Mouse (Mus musculus) C2C12 (cell line): Measurements from ENCODE around the gene Schip1. TPM values are rescaled to one million over a fixed set of nuclear protein-coding genes. Genes with fewer than 3 reads are reported as not detected.

Experiments used
- H3K27me3 ChIP-seq: one replicate; pipeline ENCODE4 v1.6.1; 2011; ENCODE audit not compliant: control insufficient read depth, insufficient read depth, insufficient read length
- H3K36me3 ChIP-seq: one replicate; pipeline ENCODE4 v1.6.1; 2011; ENCODE audit not compliant: control insufficient read depth, insufficient read depth
- H3K4me3 ChIP-seq: one replicate; pipeline ENCODE4 v1.5.1; 2011; ENCODE audit warnings: mild to moderate bottlenecking, control low read depth; ENCODE audit not compliant: poor library complexity, insufficient read depth, severe bottlenecking
- H3K79me2 ChIP-seq: one replicate; pipeline ENCODE4 v1.6.1; 2011; ENCODE audit not compliant: control insufficient read depth, insufficient read depth
- H3K79me3 ChIP-seq: one replicate; pipeline ENCODE4 v1.6.1; 2011; ENCODE audit warnings: low read depth, control low read depth
- H3ac ChIP-seq: one replicate; pipeline ENCODE3; 2011; ENCODE audit warnings: low read depth; ENCODE audit not compliant: control insufficient read depth, insufficient read length
- CEBPB ChIP-seq: IDR thresholded peaks from one replicate; pipeline ENCODE4 v1.6.1; 2011; ENCODE audit warnings: low read depth, mild to moderate bottlenecking, control low read depth, moderate library complexity
- CTCF ChIP-seq: IDR thresholded peaks from one replicate; pipeline ENCODE4 v1.5.1; 2011; ENCODE audit not compliant: control insufficient read depth, insufficient read depth, insufficient read length
- FOSL1 ChIP-seq: IDR thresholded peaks from one replicate; pipeline ENCODE4 v1.8.0; 2011; ENCODE audit warnings: mild to moderate bottlenecking, low read length; ENCODE audit not compliant: poor library complexity, insufficient read depth, severe bottlenecking
- MAX ChIP-seq: IDR thresholded peaks from one replicate; pipeline ENCODE4 v1.6.1; 2011; ENCODE audit warnings: mild to moderate bottlenecking, control low read depth
- MYOD1 ChIP-seq: IDR thresholded peaks from one replicate; pipeline ENCODE4 v1.6.1; 2011; ENCODE audit warnings: low read depth; ENCODE audit not compliant: control insufficient read depth, insufficient read length
- MYOG ChIP-seq: IDR thresholded peaks from one replicate; pipeline ENCODE4 v1.6.1; 2011; ENCODE audit not compliant: control insufficient read depth, insufficient read length; ENCODE audit errors: extremely low read depth
- USF1 ChIP-seq: IDR thresholded peaks from one replicate; pipeline ENCODE4 v1.6.1; 2011; ENCODE audit warnings: low read depth, mild to moderate bottlenecking, control low read depth, moderate library complexity
- polyA plus RNA-seq: library from polyadenylated mRNA; unstranded; fragments of >200 nt; fragmentation: generic; extraction: Trizol; gene quantifications from one replicate; pipeline ENCODE4 v1.2.1, GENCODE M21; 2012; ENCODE audit warnings: missing spikeins

The Schip1 gene
- polyA plus RNA-seq, 1 experiment, result 28.6 TPM

DNA sequence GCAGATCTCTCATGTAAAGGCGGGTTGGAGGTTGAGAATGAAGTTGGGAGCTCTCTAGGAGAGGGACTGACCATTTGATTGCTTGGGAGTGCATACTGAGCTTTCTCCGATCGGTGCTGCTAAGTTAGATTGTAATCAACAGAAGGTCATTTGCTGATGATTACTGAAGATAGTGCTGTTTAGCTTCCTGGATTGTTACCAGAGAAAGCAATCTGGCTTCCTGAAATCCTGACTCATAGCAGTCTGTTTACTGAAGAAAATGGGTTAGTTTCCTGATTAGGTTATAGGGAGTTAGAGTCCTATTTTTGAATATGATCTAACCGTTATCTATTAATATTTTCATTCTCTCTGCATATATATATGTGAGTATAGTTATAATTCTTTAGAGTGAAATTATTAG lies 36.7 kb downstream of the Schip1 start:
- H3K27me3 ChIP-seq, result no peaks in the 10 kb centered on the region
- no peaks in the 10 kb centered on the region for H3K79me3 ChIP-seq
- no peaks in the 10 kb centered on the region for H3K79me2 ChIP-seq
- H3K4me3 ChIP-seq, result no peak overlapping the region
- no peak for TF ChIP-seq MYOG
- no peak for TF ChIP-seq FOSL1
- TF ChIP-seq USF1, result no peak
- no peak for TF ChIP-seq MAX
- TF ChIP-seq MYOD1, result no peak
- TF ChIP-seq CTCF, result no peak
- no peak for TF ChIP-seq CEBPB
- H3K36me3 ChIP-seq, result no peaks in the 10 kb centered on the region
- H3ac ChIP-seq, result no peak overlapping the region

DNA sequence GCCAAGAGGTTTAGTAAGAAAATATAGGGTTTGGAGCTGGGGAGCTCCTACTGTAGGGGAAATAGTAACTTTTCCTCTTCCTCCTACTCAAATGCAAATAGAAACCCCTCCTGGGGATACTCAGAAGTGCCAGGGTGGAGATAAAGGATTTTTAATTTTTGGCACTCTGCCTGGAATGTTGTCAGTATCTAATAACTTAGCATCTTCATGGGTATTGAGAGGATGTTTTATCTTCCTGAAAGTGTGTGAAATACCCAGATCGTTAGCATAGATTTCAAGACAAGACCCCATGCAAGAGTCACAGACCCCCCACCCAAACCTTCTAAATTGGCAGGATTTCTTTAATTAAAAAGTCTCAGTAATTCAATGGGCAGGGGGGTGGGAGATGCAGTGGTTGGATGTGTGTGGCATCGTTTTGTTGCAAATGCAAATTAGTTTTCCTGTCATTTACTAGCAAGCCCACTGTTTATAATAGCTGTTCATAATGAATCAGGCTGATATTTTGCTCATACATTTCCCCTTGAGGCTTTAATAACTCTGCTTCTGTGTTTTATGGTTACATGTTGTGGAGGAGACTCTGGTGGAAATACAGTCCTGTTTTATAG lies 40.6 kb downstream of the Schip1 start:
- Histone ChIP-seq H3ac (no peak overlapping the region), H3K27me3 (no peaks in the 10 kb centered on the region), H3K79me3 (no peaks in the 10 kb centered on the region)

DNA sequence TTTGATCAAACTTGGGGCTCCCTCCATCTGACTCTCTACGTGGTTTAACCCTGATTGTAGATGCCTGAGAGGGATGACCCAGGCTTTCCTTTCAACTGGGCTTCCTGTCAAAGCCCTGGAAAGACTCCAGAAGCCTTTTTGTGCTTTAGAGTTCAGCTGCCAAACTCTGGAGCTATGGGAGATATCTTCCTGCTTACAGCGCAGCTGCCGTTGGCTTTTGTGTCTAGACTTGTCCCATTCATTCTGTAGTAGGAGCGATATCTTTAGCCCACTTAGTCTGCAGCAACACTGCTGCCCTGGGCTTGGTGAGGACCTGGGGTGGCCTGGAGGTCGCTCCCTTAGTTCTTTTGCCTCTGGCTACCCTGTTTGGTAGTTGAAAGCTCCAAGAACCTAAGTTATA lies 56.7 kb downstream of the Schip1 start:
- Histone ChIP-seq H3K79me3 (no peaks in the 10 kb centered on the region), H3K4me3 (no peak overlapping the region), H3K79me2 (no peaks in the 10 kb centered on the region), H3K27me3 (no peaks in the 10 kb centered on the region), H3ac (no peak overlapping the region), H3K36me3 (no peaks in the 10 kb centered on the region)
- TF ChIP-seq USF1 (no peak), MYOG (no peak), MAX (no peak), CEBPB (no peak), MYOD1 (no peak), CTCF (no peak), FOSL1 (no peak)

More for the DNA sequence above, 40.6 kb downstream of the Schip1 start:
- Histone ChIP-seq H3K36me3 (no peaks in the 10 kb centered on the region), H3K79me2 (no peaks in the 10 kb centered on the region), H3K4me3 (no peak overlapping the region)
- TF ChIP-seq FOSL1 (no peak), USF1 (no peak), CEBPB (no peak), MYOD1 (no peak), CTCF (no peak), MAX (no peak), MYOG (no peak)

DNA sequence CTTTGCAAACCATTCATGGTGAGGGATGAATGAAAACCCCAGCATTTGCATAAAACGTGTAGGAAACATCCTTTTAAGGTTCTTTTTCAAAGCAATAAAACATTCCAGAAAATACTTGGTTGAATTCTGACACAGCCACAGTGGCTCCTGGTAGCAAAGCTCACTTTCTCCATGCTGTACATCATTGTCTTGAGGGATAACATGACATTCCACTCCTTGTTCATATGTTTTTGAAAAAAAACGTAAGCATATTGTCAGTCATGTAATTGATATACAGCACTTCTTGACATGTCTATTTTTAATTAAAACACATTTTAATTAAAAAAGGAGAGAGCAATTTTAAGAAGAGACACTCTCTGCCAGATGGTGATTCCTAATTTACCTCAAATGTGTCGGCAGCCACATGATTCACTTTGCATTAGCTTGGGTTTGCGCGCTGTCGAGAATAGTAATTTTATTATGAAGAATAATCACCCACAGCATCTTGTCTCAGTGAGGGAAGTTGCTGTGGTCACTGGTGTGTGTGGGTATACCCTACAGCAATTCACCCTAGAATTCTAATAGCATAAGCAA lies 61.8 kb downstream of the Schip1 start:
- Histone ChIP-seq H3ac (no peak overlapping the region), H3K79me3 (no peaks in the 10 kb centered on the region), H3K27me3 (no peaks in the 10 kb centered on the region), H3K4me3 (no peak overlapping the region), H3K79me2 (no peaks in the 10 kb centered on the region), H3K36me3 (no peaks in the 10 kb centered on the region)
- TF ChIP-seq MAX (no peak), CEBPB (no peak)

DNA sequence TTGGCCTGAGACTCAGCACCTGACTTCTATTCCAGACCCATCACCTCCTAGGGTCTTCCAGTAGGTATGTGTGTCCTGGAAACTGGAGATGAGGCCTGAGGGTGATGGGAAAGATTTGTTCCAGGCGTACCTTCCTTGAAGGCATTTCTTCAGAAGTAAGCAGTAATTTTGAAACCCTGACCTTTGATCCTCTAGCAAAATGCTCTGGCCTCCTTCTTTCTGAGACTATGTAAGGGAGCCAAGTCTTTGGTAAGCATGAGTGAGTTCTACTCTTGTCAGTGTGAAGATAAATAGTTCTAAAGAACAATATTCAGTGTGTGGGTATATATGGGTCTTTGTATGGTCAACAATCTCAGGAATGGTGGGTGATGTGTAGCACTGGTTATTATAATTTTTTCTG lies 65.8 kb downstream of the Schip1 start:
- Histone ChIP-seq H3ac (no peak overlapping the region), H3K36me3 (no peaks in the 10 kb centered on the region), H3K79me2 (no peaks in the 10 kb centered on the region), H3K79me3 (no peaks in the 10 kb centered on the region), H3K4me3 (no peak overlapping the region), H3K27me3 (no peaks in the 10 kb centered on the region)
- TF ChIP-seq MYOG, result no peak
- TF ChIP-seq FOSL1, result no peak
- TF ChIP-seq MYOD1, result no peak
- no peak for TF ChIP-seq CEBPB
- no peak for TF ChIP-seq CTCF
- no peak for TF ChIP-seq USF1
- TF ChIP-seq MAX, result no peak
